10 mouse cellular contexts compared by ENCODE assay signal in the genomic region with DNA sequence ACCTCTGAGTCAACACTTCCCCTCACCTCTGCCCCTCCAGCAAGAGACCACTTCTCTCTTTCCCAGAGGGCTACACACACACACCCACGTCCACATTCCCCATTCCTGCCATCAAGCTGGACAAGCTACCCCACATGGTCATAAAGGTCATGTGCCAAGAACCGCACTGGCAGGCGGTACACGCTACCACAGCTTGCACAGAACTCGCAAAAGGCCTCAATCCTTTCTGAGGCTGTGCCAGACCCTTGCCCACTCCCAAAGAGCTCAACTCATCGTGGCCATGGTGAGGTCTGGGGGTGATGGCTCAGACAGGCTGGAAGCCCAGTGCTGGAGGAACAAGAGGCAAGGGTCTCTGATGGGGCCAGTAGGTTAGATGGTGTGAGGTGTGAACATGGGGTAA. TPM values are rescaled to one million over a fixed set of nuclear protein-coding genes. Genes with fewer than 3 reads are reported as not detected.
DNase-seq lines count a peak whose midpoint lies in the region; ATAC-seq lines count a peak whose summit lies in the region.
"Had no signal": no experiment of that assay in that cellular context is flagged by ENCODE, and none has a peak within 500 bp of the region (broad histone marks: within the 10 kb centered on the region; RNA-seq: fewer than 3 reads in every experiment).

No protein-coding gene starts in this region.

- WGBS in kidney, embryonic 14.5 days: 85% methylated on average over 6 of the region's 6 CpGs
- WGBS in embryonic facial prominence, embryonic 14.5 days: 91% methylated on average over 6 of the region's 6 CpGs
- 82% methylated on average over 6 of the region's 6 CpGs for WGBS in hindbrain, embryonic 14.5 days
- WGBS in midbrain, embryonic 14.5 days: 91% methylated on average over 6 of the region's 6 CpGs

- H3K9ac ChIP-seq in kidney, embryonic 14.5 days (ENCODE audit: low read depth, low read length): peak overlapping the region; percentile 7; the same call in 1 of the 2 replicates
- no peak overlapping the region for H3K9ac ChIP-seq in embryonic facial prominence, embryonic 14.5 days (ENCODE audit: low read depth, low read length)
- peak overlapping the region; percentile 94; the same call in 1 of the 2 replicates for H3K9ac ChIP-seq in hindbrain, embryonic 14.5 days
- H3K9ac ChIP-seq in midbrain, embryonic 14.5 days (replicated peaks; ENCODE audit: low read length): peak overlapping the region; percentile 97

- no peaks in the 10 kb centered on the region for H3K27me3 ChIP-seq in kidney, embryonic 14.5 days (ENCODE audit: control insufficient read depth, insufficient read depth, low read length)
- no peaks in the 10 kb centered on the region for H3K27me3 ChIP-seq in embryonic facial prominence, embryonic 14.5 days (replicated peaks; ENCODE audit: control insufficient read depth, insufficient read depth, low read length)
- no peaks in the 10 kb centered on the region for H3K27me3 ChIP-seq in hindbrain, embryonic 14.5 days (ENCODE audit: control insufficient read depth, insufficient read depth, low read length)
- no peaks in the 10 kb centered on the region for H3K27me3 ChIP-seq in midbrain, embryonic 14.5 days (ENCODE audit: control insufficient read depth, insufficient read depth, low read length)
- H3K27me3 ChIP-seq: Patski had no signal

- peaks cover 23% of the 10 kb centered on the region for H3K4me1 ChIP-seq in kidney, embryonic 14.5 days (ENCODE audit: control insufficient read depth, insufficient read depth, low read length)
- H3K4me1 ChIP-seq in embryonic facial prominence, embryonic 14.5 days (ENCODE audit: control insufficient read depth, insufficient read depth, low read length): peaks cover 14% of the 10 kb centered on the region
- peaks cover 25% of the 10 kb centered on the region for H3K4me1 ChIP-seq in hindbrain, embryonic 14.5 days (replicated peaks; ENCODE audit: control insufficient read depth, insufficient read depth, low read length)
- H3K4me1 ChIP-seq in midbrain, embryonic 14.5 days (ENCODE audit: control insufficient read depth, insufficient read depth, low read length): peaks cover 20% of the 10 kb centered on the region

- peak overlapping the region; percentile 84 for H3K4me2 ChIP-seq in kidney, embryonic 14.5 days (replicated peaks; ENCODE audit: low read depth, low read length)
- H3K4me2 ChIP-seq in embryonic facial prominence, embryonic 14.5 days (ENCODE audit: low read depth, low read length): peak overlapping the region; percentile 91
- H3K4me2 ChIP-seq in hindbrain, embryonic 14.5 days (replicated peaks): peak overlapping the region; percentile 72
- peak overlapping the region; percentile 88 for H3K4me2 ChIP-seq in midbrain, embryonic 14.5 days (ENCODE audit: low read length)

- H3K9me3 ChIP-seq in kidney, embryonic 14.5 days (ENCODE audit: control insufficient read depth, low read length): no peaks in the 10 kb centered on the region
- no peaks in the 10 kb centered on the region for H3K9me3 ChIP-seq in embryonic facial prominence, embryonic 14.5 days (ENCODE audit: control insufficient read depth, low read length)
- H3K9me3 ChIP-seq in hindbrain, embryonic 14.5 days (ENCODE audit: control insufficient read depth, low read length): no peaks in the 10 kb centered on the region
- no peaks in the 10 kb centered on the region for H3K9me3 ChIP-seq in midbrain, embryonic 14.5 days (ENCODE audit: control insufficient read depth, low read length)

- H3K27ac ChIP-seq in kidney, embryonic 14.5 days (ENCODE audit: low read depth, low read length): no peak overlapping the region
- H3K27ac ChIP-seq in embryonic facial prominence, embryonic 14.5 days (replicated peaks; ENCODE audit: low read depth, low read length): no peak overlapping the region
- no peak overlapping the region for H3K27ac ChIP-seq in hindbrain, embryonic 14.5 days
- no peak overlapping the region for H3K27ac ChIP-seq in midbrain, embryonic 14.5 days (replicated peaks; ENCODE audit: low read depth, low read length)

- no peak for DNase-seq in kidney, adult 18-20 months
- DNase-seq in embryonic facial prominence, embryonic 14.5 days (ENCODE audit: low spot score): no peak
- DNase-seq in hindbrain, embryonic 14.5 days (ENCODE audit: low spot score): no peak
- DNase-seq in midbrain, embryonic 14.5 days: no peak
- DNase-seq in frontal cortex, postnatal 10 days (ENCODE audit: low spot score in 2 of 2): no peak
- DNase-seq in spleen, postnatal 36 days (ENCODE audit: low spot score in 2 of 2): no peak
- no peak for DNase-seq in layer of hippocampus, adult 9-10 months (ENCODE audit: low spot score)
- DNase-seq: kidney, postnatal 14 days had no signal

- ATAC-seq in kidney, embryonic 14.5 days (ENCODE audit: low FRiP score, low TSS enrichment): no peak
- ATAC-seq in embryonic facial prominence, embryonic 14.5 days (ENCODE audit: low read depth): no peak
- ATAC-seq in hindbrain, embryonic 14.5 days (ENCODE audit: low FRiP score): no peak
- no peak for ATAC-seq in midbrain, embryonic 14.5 days (ENCODE audit: low FRiP score, low TSS enrichment)
- ATAC-seq: Patski had no signal

- no peak overlapping the region for H3K4me3 ChIP-seq in kidney, embryonic 14.5 days (ENCODE audit: low read length)
- H3K4me3 ChIP-seq in embryonic facial prominence, embryonic 14.5 days (ENCODE audit: low read depth, low read length): peak overlapping the region; percentile 97
- peak overlapping the region; percentile 83 for H3K4me3 ChIP-seq in hindbrain, embryonic 14.5 days (replicated peaks; ENCODE audit: low read length)
- H3K4me3 ChIP-seq in midbrain, embryonic 14.5 days (replicated peaks; ENCODE audit: low read depth, low read length): peak overlapping the region; percentile 85; the same call in 1 of the 2 replicates

- 0 out of 2 replicates have a peak, but pooled peaks cover 4% of the 10 kb centered on the region for H3K36me3 ChIP-seq in kidney, embryonic 14.5 days (ENCODE audit: control insufficient read depth, insufficient read depth, low read length)
- H3K36me3 ChIP-seq in embryonic facial prominence, embryonic 14.5 days (ENCODE audit: control insufficient read depth, insufficient read depth, low read length): 0 out of 2 replicates have a peak, but pooled peaks cover 18% of the 10 kb centered on the region
- H3K36me3 ChIP-seq in hindbrain, embryonic 14.5 days (replicated peaks; ENCODE audit: control insufficient read depth, insufficient read depth): no peaks in the 10 kb centered on the region; the same call in 1 of the 2 replicates
- H3K36me3 ChIP-seq in midbrain, embryonic 14.5 days (ENCODE audit: control insufficient read depth, insufficient read depth, low read length): 0 out of 2 replicates have a peak, but pooled peaks cover 4% of the 10 kb centered on the region

RNA-seq across cellular contexts. Expression of a gene that starts 2.0 kb away (rescaled TPM):
- polyA plus RNA-seq in kidney, embryonic 14.5 days (2014; fragmentation: Nextera tagmentation; extraction: Ambion mirVana): 63.4 and 80.2 TPM in 2 replicates
- polyA plus RNA-seq in embryonic facial prominence, embryonic 14.5 days (2014; fragmentation: Nextera tagmentation; extraction: Ambion mirVana): 71.6 and 81.2 TPM in 2 replicates
- 83.2 and 83.7 TPM in 2 replicates for polyA plus RNA-seq in hindbrain, embryonic 14.5 days (2014; fragmentation: Nextera tagmentation; extraction: Ambion mirVana)
- 80.1 and 88.8 TPM in 2 replicates for polyA plus RNA-seq in midbrain, embryonic 14.5 days (2014; fragmentation: Nextera tagmentation; extraction: Ambion mirVana)

RNA-seq across cellular contexts. Expression of a gene that starts 23.0 kb away (rescaled TPM):
- 68.1 and 99.2 TPM in 2 replicates for polyA plus RNA-seq in kidney, embryonic 14.5 days (2014; fragmentation: Nextera tagmentation; extraction: Ambion mirVana)
- polyA plus RNA-seq in embryonic facial prominence, embryonic 14.5 days (2014; fragmentation: Nextera tagmentation; extraction: Ambion mirVana): 84.6 and 86.7 TPM in 2 replicates
- polyA plus RNA-seq in hindbrain, embryonic 14.5 days (2014; fragmentation: Nextera tagmentation; extraction: Ambion mirVana): 53.8 and 60.2 TPM in 2 replicates
- 46.7 and 54.2 TPM in 2 replicates for polyA plus RNA-seq in midbrain, embryonic 14.5 days (2014; fragmentation: Nextera tagmentation; extraction: Ambion mirVana)

RNA-seq across cellular contexts. Expression of a gene that starts 32.2 kb away (rescaled TPM):
- 127 and 134 TPM in 2 replicates for polyA plus RNA-seq in kidney, embryonic 14.5 days (2014; fragmentation: Nextera tagmentation; extraction: Ambion mirVana)
- polyA plus RNA-seq in embryonic facial prominence, embryonic 14.5 days (2014; fragmentation: Nextera tagmentation; extraction: Ambion mirVana): 104 and 125 TPM in 2 replicates
- 65.4 and 76.4 TPM in 2 replicates for polyA plus RNA-seq in hindbrain, embryonic 14.5 days (2014; fragmentation: Nextera tagmentation; extraction: Ambion mirVana)
- polyA plus RNA-seq in midbrain, embryonic 14.5 days (2014; fragmentation: Nextera tagmentation; extraction: Ambion mirVana): 74.1 and 98.5 TPM in 2 replicates

RNA-seq across cellular contexts. Expression of a gene that starts 46.9 kb away (rescaled TPM):
- 23.3 and 34.4 TPM in 2 replicates for polyA plus RNA-seq in kidney, embryonic 14.5 days (2014; fragmentation: Nextera tagmentation; extraction: Ambion mirVana)
- polyA plus RNA-seq in embryonic facial prominence, embryonic 14.5 days (2014; fragmentation: Nextera tagmentation; extraction: Ambion mirVana): 31.2 and 37.0 TPM in 2 replicates
- 45.3 and 47.1 TPM in 2 replicates for polyA plus RNA-seq in hindbrain, embryonic 14.5 days (2014; fragmentation: Nextera tagmentation; extraction: Ambion mirVana)
- polyA plus RNA-seq in midbrain, embryonic 14.5 days (2014; fragmentation: Nextera tagmentation; extraction: Ambion mirVana): 45.2 and 47.3 TPM in 2 replicates

RNA-seq across cellular contexts. Expression of a gene that starts 47.1 kb away (rescaled TPM):
- polyA plus RNA-seq in kidney, embryonic 14.5 days (2014; fragmentation: Nextera tagmentation; extraction: Ambion mirVana): 8.5 and 14.6 TPM in 2 replicates
- polyA plus RNA-seq in embryonic facial prominence, embryonic 14.5 days (2014; fragmentation: Nextera tagmentation; extraction: Ambion mirVana): 10.3 and 14.4 TPM in 2 replicates
- 20.0 and 20.4 TPM in 2 replicates for polyA plus RNA-seq in hindbrain, embryonic 14.5 days (2014; fragmentation: Nextera tagmentation; extraction: Ambion mirVana)
- polyA plus RNA-seq in midbrain, embryonic 14.5 days (2014; fragmentation: Nextera tagmentation; extraction: Ambion mirVana): 22.4 and 25.1 TPM in 2 replicates
